Mouse (Mus musculus) spleen, adult 2 months (tissue): ENCODE measurements around the gene Myt1l.

Experiments used
- CTCF ChIP-seq: fragments of 200-500 bp; IDR thresholded peaks from 2 replicates; pipeline ENCODE4 v1.5.1; 2011; ENCODE audit warnings: mild to moderate bottlenecking, inconsistent platforms; ENCODE audit not compliant: insufficient read depth, insufficient read length, insufficient replicate concordance; ENCODE audit errors: extremely low read depth
- POLR2A ChIP-seq: fragments of 200-500 bp; IDR thresholded peaks from 2 replicates; pipeline ENCODE4 v1.6.1; 2011; ENCODE audit warnings: low read depth, low read length, inconsistent platforms

DNA sequence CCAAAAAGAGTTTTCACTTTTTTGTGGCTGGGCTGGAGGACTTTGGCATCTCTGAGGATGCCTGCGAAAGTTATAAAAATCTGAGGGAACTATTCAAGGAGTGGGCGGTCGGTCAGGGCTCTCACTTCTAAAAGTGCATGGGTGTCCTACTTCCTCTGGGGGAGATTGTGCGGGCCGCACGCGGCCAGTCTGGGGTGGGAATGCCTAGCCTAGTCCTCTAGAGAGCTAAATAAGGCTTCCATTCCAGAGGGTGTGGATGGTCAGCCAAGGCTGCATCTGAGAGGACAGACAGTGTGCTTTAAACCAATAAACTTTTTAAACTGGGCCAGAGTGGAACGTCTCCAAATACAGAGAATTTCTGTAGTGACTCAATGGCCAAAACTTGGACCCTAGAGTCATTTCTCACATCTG lies 411.1 kb downstream of the Myt1l start:
- TF ChIP-seq POLR2A (no peak), CTCF (no peak)
